Mouse (Mus musculus): ENCODE results near the gene Nrip1. TPM values are rescaled to one million over a fixed set of nuclear protein-coding genes. Genes with fewer than 3 reads are reported as not detected.

Nrip1 gene
- 72.1 TPM for polyA plus RNA-seq (2014; fragmentation: Illumina TruSeq; extraction: RNeasy Lipid Tissue Mini Kit (QIAGEN cat#74804); ENCODE audit: low read depth, low replicate concordance)

DNA sequence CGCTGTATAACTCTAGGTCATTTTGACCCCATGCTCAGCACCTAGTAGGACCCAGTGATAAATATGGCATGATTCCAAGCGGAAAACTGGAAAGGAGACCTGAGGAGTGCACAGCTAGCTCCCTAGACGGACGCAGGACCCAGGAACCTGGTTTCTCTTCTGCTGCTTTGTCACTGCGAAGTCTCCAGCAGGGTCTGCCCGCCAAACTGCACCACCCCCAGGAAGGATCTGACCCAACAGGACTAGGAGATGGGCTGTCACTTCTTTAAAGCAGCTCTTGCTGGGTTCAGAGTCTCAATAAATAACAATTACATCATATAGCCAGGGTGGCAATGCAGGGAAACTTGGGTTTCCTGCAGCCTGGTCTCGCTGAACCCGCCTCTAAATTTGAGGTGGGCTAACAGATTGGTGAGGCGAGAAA, at the start of gene Nrip1:
Gene Nrip1, minus strand, starts transcription at position 157 of the 421 bp plus-strand sequence.

All from adrenal gland, adult 10 weeks (tissue).